Mouse (Mus musculus) ES-Bruce4 (cell line): ENCODE data around the gene Gal. TPM values are rescaled to one million over a fixed set of nuclear protein-coding genes. Genes with fewer than 3 reads are reported as not detected.
A peak's percentile ranks its signal among the peaks of the same experiment; 100 is the strongest.

ENCODE experiments used
- H3K27ac ChIP-seq: 2 replicates; pipeline ENCODE4 v1.5.1; 2012; ENCODE audit warnings: low read length, inconsistent platforms; ENCODE audit not compliant: insufficient read depth
- H3K27me3 ChIP-seq: 2 replicates; pipeline ENCODE4 v1.6.1; 2012; ENCODE audit warnings: mild to moderate bottlenecking, low read length, inconsistent platforms; ENCODE audit not compliant: control insufficient read depth, poor library complexity, insufficient read depth, severe bottlenecking
- H3K36me3 ChIP-seq: 2 replicates; pipeline ENCODE4 v1.6.1; 2012; ENCODE audit warnings: inconsistent platforms, mild to moderate bottlenecking, low read length, moderate library complexity; ENCODE audit not compliant: control insufficient read depth, poor library complexity, insufficient read depth, severe bottlenecking
- H3K4me1 ChIP-seq: one replicate; pipeline ENCODE4 v1.8.1; 2011; ENCODE audit warnings: low read length; ENCODE audit not compliant: control insufficient read depth, insufficient read depth
- H3K4me3 ChIP-seq: 2 replicates; pipeline ENCODE4 v1.5.1; 2011; ENCODE audit warnings: low read depth, mild to moderate bottlenecking, low read length
- H3K9ac ChIP-seq: 2 replicates; pipeline ENCODE4 v1.6.1; 2012; ENCODE audit warnings: low read depth, mild to moderate bottlenecking, inconsistent platforms; ENCODE audit not compliant: poor library complexity, severe bottlenecking
- H3K9me3 ChIP-seq: replicated peaks from 2 replicates; pipeline ENCODE4 v1.6.1; 2012; ENCODE audit warnings: mild to moderate bottlenecking, low read length, inconsistent platforms; ENCODE audit not compliant: control insufficient read depth, poor library complexity, insufficient read depth, severe bottlenecking
- CTCF ChIP-seq: IDR thresholded peaks from one replicate; pipeline ENCODE4 v1.8.1; 2011; ENCODE audit warnings: low read depth, low read length
- EP300 ChIP-seq: IDR thresholded peaks from 2 replicates; pipeline ENCODE4 v1.6.1; 2011; ENCODE audit warnings: low read depth, low read length; ENCODE audit not compliant: insufficient read depth
- POLR2A ChIP-seq: IDR thresholded peaks from one replicate; pipeline ENCODE4 v1.8.1; 2011; ENCODE audit warnings: low read length; ENCODE audit not compliant: insufficient read depth
- polyA plus RNA-seq: library from polyadenylated mRNA; stranded (reverse); fragments of >200 nt; gene quantifications from 2 replicates; pipeline ENCODE4 v1.2.4, GENCODE M21; 2011; ENCODE audit warnings: low read depth; ENCODE audit not compliant: missing spikeins, insufficient read depth, insufficient read length

Gene Gal
- polyA plus RNA-seq, 1 experiment = 2.5 TPM

- Histone ChIP-seq H3K9me3 (peaks cover 3% of the 10 kb centered on the region), H3K27ac (no peak overlapping the region), H3K4me3 (no peak overlapping the region), H3K36me3 (no peaks in the 10 kb centered on the region), H3K9ac (no peak overlapping the region), H3K27me3 (no peaks in the 10 kb centered on the region), H3K4me1 (no peaks in the 10 kb centered on the region)
- TF ChIP-seq CTCF (no peak), EP300 (no peak), POLR2A (no peak)
These were observed 20.1 kb downstream of the Gal start for GRCm38 (mm10) chr19:3394216-3394615.

GRCm38 (mm10) chr19:3392384-3392783, 22.0 kb downstream of the Gal start:
- H3K36me3 ChIP-seq = no peaks in the 10 kb centered on the region
- H3K27me3 ChIP-seq = no peaks in the 10 kb centered on the region
- H3K9ac ChIP-seq = no peak overlapping the region
- no peaks in the 10 kb centered on the region for H3K4me1 ChIP-seq
- no peak overlapping the region for H3K4me3 ChIP-seq
- peaks cover 3% of the 10 kb centered on the region for H3K9me3 ChIP-seq
- H3K27ac ChIP-seq = no peak overlapping the region
- TF ChIP-seq EP300 (no peak), CTCF (no peak), POLR2A (no peak)

- H3K4me3 ChIP-seq = peak overlapping the region; percentile 65
- H3K4me1 ChIP-seq = no peaks in the 10 kb centered on the region
- H3K9me3 ChIP-seq = peaks cover 3% of the 10 kb centered on the region
- no peaks in the 10 kb centered on the region for H3K27me3 ChIP-seq
- no peak overlapping the region for H3K27ac ChIP-seq
- H3K9ac ChIP-seq = peak overlapping the region; percentile 62
- H3K36me3 ChIP-seq = peaks cover under 1% of the 10 kb centered on the region
- TF ChIP-seq CTCF = peak; percentile 61
- 0 out of 2 replicates have a peak, but pooled peaks have one; percentile 11 for TF ChIP-seq EP300
- no peak for TF ChIP-seq POLR2A
These were observed 25.3 kb downstream of the Gal start for GRCm38 (mm10) chr19:3389089-3389488.

- Histone ChIP-seq H3K27ac (no peak within 1 kb of the TSS), H3K9ac (peak within 1 kb of the TSS; percentile 62), H3K4me1 (no peaks in the 10 kb centered on the region), H3K4me3 (peak within 1 kb of the TSS; percentile 65), H3K9me3 (peaks cover 3% of the 10 kb centered on the region), H3K27me3 (no peaks in the 10 kb centered on the region), H3K36me3 (peaks cover 5% of the 10 kb centered on the region)
- TF ChIP-seq POLR2A (no peak), CTCF (peak; percentile 49)
These were observed 25.7 kb downstream of the Gal start, which contains the start of gene Tesmin for GRCm38 (mm10) chr19:3388629-3389057. Gene Tesmin (plus strand): TSS chr19:3388857.

- peaks cover 6% of the 10 kb centered on the region for H3K36me3 ChIP-seq
- H3K4me3 ChIP-seq = no peak overlapping the region
- H3K27me3 ChIP-seq = no peaks in the 10 kb centered on the region
- H3K27ac ChIP-seq = no peak overlapping the region
- no peak overlapping the region for H3K9ac ChIP-seq
- H3K9me3 ChIP-seq = peaks cover 3% of the 10 kb centered on the region
- no peaks in the 10 kb centered on the region for H3K4me1 ChIP-seq
- TF ChIP-seq EP300 = no peak
- no peak for TF ChIP-seq CTCF
These were observed 26.3 kb downstream of the Gal start for GRCm38 (mm10) chr19:3388061-3388460.

- Histone ChIP-seq H3K4me3 (no peak overlapping the region), H3K9me3 (no peaks in the 10 kb centered on the region), H3K27me3 (no peaks in the 10 kb centered on the region), H3K4me1 (no peaks in the 10 kb centered on the region), H3K9ac (no peak overlapping the region), H3K27ac (no peak overlapping the region), H3K36me3 (peaks cover 7% of the 10 kb centered on the region)
- TF ChIP-seq EP300 = no peak
- no peak for TF ChIP-seq CTCF
- no peak for TF ChIP-seq POLR2A
These were observed 35.7 kb downstream of the Gal start for GRCm38 (mm10) chr19:3378614-3379013.
